Mouse (Mus musculus): ENCODE data around the gene Amd2.

Amd2 gene

DNA sequence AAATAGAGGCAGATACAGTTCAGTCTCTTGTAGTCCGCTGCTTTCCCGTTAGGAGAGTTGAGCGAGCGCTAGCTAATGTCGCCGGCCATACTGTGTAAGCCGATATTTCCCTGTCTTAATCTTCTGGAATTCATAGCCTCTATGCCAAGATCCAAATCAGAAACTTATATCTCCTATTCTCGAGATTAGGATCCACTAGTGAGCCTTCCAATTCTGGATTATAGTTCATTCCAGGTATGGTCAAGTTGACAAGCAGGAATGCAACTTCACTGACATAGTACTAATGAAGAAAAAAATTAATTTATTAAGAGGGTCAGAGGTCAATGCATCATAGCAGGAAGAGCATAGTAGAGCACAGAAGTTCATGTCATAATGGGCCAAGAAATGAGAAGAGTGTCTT is at the start of gene Amd2:
TSS of gene Amd2 (minus strand) at position 101 of the 400 bp plus-strand sequence.
- DNase-seq (ENCODE audit: extremely low spot score, low read depth, low spot score): no peak

DNA sequence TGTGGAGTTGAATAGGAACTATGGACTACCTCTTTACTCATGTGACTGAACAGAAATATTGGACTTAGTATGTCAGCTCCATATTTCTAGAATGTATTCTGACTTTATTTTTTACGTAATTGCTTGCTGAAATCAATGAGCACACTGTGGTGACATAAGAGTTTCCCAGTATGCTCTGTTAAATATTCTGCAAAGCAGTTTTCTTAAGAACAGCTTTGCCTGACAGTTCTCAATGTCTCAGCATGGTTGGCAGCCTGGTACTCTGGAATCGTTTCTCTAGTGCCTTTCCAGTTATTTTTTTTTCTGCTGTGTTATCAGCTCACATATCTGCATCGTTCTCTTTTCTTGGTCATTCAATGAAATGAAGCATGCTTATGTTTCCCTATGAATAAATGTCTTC is 49.6 kb upstream of the Amd2 start:
- DNase-seq (ENCODE audit: extremely low spot score, low read depth, low spot score): no peak

DNA sequence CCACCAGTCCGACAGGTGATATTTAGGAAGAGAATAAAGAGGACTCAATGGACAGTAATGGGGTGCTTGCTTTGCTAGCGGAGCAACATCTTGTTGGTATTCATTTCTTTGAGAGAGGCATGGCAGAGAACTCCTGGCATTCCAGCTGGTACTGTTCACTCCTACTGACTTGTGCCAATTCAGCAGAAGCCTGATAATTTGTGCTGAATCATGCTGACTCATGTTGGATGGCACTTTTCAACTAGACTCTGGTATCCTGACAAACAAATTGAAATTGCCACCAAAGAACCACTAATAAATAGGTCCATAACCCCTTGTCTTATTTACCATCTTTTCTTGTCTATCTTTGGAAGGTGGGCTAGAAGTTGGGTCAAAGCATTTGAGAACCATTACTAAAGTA is 25.9 kb upstream of the Amd2 start:
- DNase-seq (ENCODE audit: extremely low spot score, low read depth, low spot score): no peak

DNA sequence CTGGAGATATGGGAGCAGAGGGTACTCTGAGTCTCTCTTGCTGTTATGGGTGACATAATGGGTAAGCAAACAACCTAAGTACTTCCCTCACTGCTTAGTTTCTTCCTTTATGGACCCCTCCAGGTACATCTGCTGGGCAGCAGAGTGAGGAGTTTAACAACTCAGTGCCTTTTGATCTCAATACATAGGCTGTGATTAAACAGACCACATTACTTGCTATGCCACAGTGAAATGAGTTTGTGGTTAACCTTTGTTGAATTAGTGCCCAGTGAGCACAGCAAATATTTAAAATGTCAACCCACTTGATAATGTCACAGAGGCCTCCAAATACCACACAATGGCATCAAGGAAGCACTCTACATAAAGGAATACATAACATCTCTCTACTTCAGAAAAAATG is 2.6 kb upstream of the Amd2 start:
- no peak for DNase-seq (ENCODE audit: extremely low spot score, low read depth, low spot score)
